Mouse (Mus musculus) intestine, embryonic 15.5 days (tissue): Measurements from ENCODE around the gene Trim65. TPM values are rescaled to one million over a fixed set of nuclear protein-coding genes. Genes with fewer than 3 reads are reported as not detected.
A peak's percentile ranks its signal among the peaks of the same experiment; 100 is the strongest.

Experiments used
- ATAC-seq: fragments of 200-750 bp; cut with Nextera tagmentation; 2 replicates; pipeline ENCODE4 v1.8.0; 2017; ENCODE audit warnings: moderate TSS enrichment, moderate library complexity
- H3K27ac ChIP-seq: fragments of 300-500 bp; sonication (generic); 2 replicates; pipeline ENCODE4 v1.5.1; 2015; ENCODE audit warnings: mild to moderate bottlenecking, inconsistent platforms
- H3K27me3 ChIP-seq: fragments of 300-500 bp; sonication (generic); replicated peaks from 2 replicates; pipeline ENCODE4 v1.6.1; 2015; ENCODE audit warnings: inconsistent platforms
- H3K36me3 ChIP-seq: fragments of 300-500 bp; sonication (generic); 2 replicates; pipeline ENCODE4 v1.6.1; 2015; ENCODE audit warnings: inconsistent platforms
- H3K4me1 ChIP-seq: fragments of 300-500 bp; sonication (generic); replicated peaks from 2 replicates; pipeline ENCODE4 v1.6.1; 2015; ENCODE audit warnings: inconsistent platforms
- H3K4me2 ChIP-seq: fragments of 300-500 bp; sonication (generic); replicated peaks from 2 replicates; pipeline ENCODE4 v1.6.1; 2015; ENCODE audit warnings: mild to moderate bottlenecking, inconsistent platforms
- H3K4me3 ChIP-seq: fragments of 300-500 bp; sonication (generic); replicated peaks from 2 replicates; pipeline ENCODE4 v1.5.1; 2015; ENCODE audit warnings: inconsistent platforms
- H3K9ac ChIP-seq: fragments of 300-500 bp; sonication (generic); 2 replicates; pipeline ENCODE4 v1.6.1; 2015; ENCODE audit warnings: inconsistent platforms
- H3K9me3 ChIP-seq: fragments of 300-500 bp; sonication (generic); 2 replicates; pipeline ENCODE4 v1.6.1; 2016; ENCODE audit warnings: inconsistent platforms
- WGBS: fragments of 180-500 bp; shearing (Covaris S2); methylation state at CpG from one replicate; pipeline ENCODE4 v1.1.7; 2015; 5-methylcytosine and 5-hydroxymethylcytosine counted together
- polyA plus RNA-seq: library from polyadenylated mRNA; unstranded; fragments of >200 nt; fragmentation: Nextera tagmentation; extraction: Ambion mirVana; gene quantifications from 2 replicates; pipeline ENCODE4 v1.2.1, GENCODE M21; 2015

Gene Trim65
- polyA plus RNA-seq, 1 experiment from 2014 or later, result 6.4 TPM

- no peak overlapping the region for H3K4me2 ChIP-seq
- no peaks in the 10 kb centered on the region for H3K9me3 ChIP-seq
- 90% methylated on average over 19 of the region's 19 CpGs for WGBS
- H3K9ac ChIP-seq, result no peak overlapping the region
- H3K4me3 ChIP-seq, result no peak overlapping the region
- peaks cover 37% of the 10 kb centered on the region for H3K4me1 ChIP-seq
- no peak overlapping the region for H3K27ac ChIP-seq
- no peak for ATAC-seq
- no peaks in the 10 kb centered on the region for H3K36me3 ChIP-seq
- peaks cover 41% of the 10 kb centered on the region for H3K27me3 ChIP-seq
Measured at GRCm38 (mm10) chr11:116111611-116112203, 19.2 kb downstream of the Trim65 start.

- Histone ChIP-seq H3K4me2 (no peak overlapping the region), H3K36me3 (no peaks in the 10 kb centered on the region), H3K9me3 (no peaks in the 10 kb centered on the region), H3K27me3 (peaks cover 41% of the 10 kb centered on the region), H3K9ac (no peak overlapping the region), H3K27ac (no peak overlapping the region), H3K4me3 (no peak overlapping the region), H3K4me1 (peaks cover 44% of the 10 kb centered on the region)
- WGBS, result 81% methylated on average over 4 of the region's 4 CpGs
- no peak for ATAC-seq
Measured at GRCm38 (mm10) chr11:116111067-116111466, 19.9 kb downstream of the Trim65 start.

- no peaks in the 10 kb centered on the region for H3K36me3 ChIP-seq
- H3K27me3 ChIP-seq, result peaks cover 41% of the 10 kb centered on the region
Measured at GRCm38 (mm10) chr11:116110540-116110939, 20.4 kb downstream of the Trim65 start.

GRCm38 (mm10) chr11:116110131-116110530 lies 20.8 kb downstream of the Trim65 start:
- peak overlapping the region; percentile 56 for H3K4me3 ChIP-seq
- H3K4me2 ChIP-seq, result peak overlapping the region; percentile 88
- H3K27me3 ChIP-seq, result peaks cover 41% of the 10 kb centered on the region
- H3K27ac ChIP-seq, result peak overlapping the region; percentile 48; the same call in 1 of the 2 replicates
- H3K9ac ChIP-seq, result peak overlapping the region; percentile 57
- H3K4me1 ChIP-seq, result peaks cover 47% of the 10 kb centered on the region
- H3K9me3 ChIP-seq, result no peaks in the 10 kb centered on the region
- H3K36me3 ChIP-seq, result no peaks in the 10 kb centered on the region
- peak; percentile 48 for ATAC-seq
- WGBS, result under 1% methylated on average over 35 of the region's 35 CpGs

More at GRCm38 (mm10) chr11:116110540-116110939, 20.4 kb downstream of the Trim65 start:
- peaks cover 47% of the 10 kb centered on the region for H3K4me1 ChIP-seq
- H3K4me2 ChIP-seq, result peak overlapping the region; percentile 88
- no peak for ATAC-seq
- 18% methylated on average over 10 of the region's 10 CpGs for WGBS
- 0 out of 2 replicates have a peak overlapping the region, but pooled peaks have one; percentile 48 for H3K27ac ChIP-seq
- no peaks in the 10 kb centered on the region for H3K9me3 ChIP-seq
- peak overlapping the region; percentile 57 for H3K9ac ChIP-seq
- peak overlapping the region; percentile 56 for H3K4me3 ChIP-seq

- WGBS, result 1% methylated on average over 67 of the region's 70 CpGs
- no peaks in the 10 kb centered on the region for H3K36me3 ChIP-seq
- H3K9ac ChIP-seq, result peak overlapping the region; percentile 57
- peaks cover 41% of the 10 kb centered on the region for H3K27me3 ChIP-seq
- peak overlapping the region; percentile 56 for H3K4me3 ChIP-seq
- peak; percentile 21; the same call in 1 of the 2 replicates for ATAC-seq
- no peaks in the 10 kb centered on the region for H3K9me3 ChIP-seq
- peak overlapping the region; percentile 48; the same call in 1 of the 2 replicates for H3K27ac ChIP-seq
- H3K4me1 ChIP-seq, result peaks cover 49% of the 10 kb centered on the region
- peak overlapping the region; percentile 88 for H3K4me2 ChIP-seq
Measured at GRCm38 (mm10) chr11:116109441-116110081, 21.4 kb downstream of the Trim65 start.

GRCm38 (mm10) chr11:116108464-116109137 lies 22.3 kb downstream of the Trim65 start:
- WGBS, result 15% methylated on average over 23 of the region's 23 CpGs
- H3K27me3 ChIP-seq, result peaks cover 41% of the 10 kb centered on the region

GRCm38 (mm10) chr11:116107777-116108285 lies 23.1 kb downstream of the Trim65 start:
- WGBS, result 37% methylated on average over 19 of the region's 19 CpGs
- peaks cover 41% of the 10 kb centered on the region for H3K27me3 ChIP-seq
- peak overlapping the region; percentile 56 for H3K4me3 ChIP-seq
- H3K4me2 ChIP-seq, result peak overlapping the region; percentile 88
- no peaks in the 10 kb centered on the region for H3K36me3 ChIP-seq
- no peak for ATAC-seq
- peak overlapping the region; percentile 17 for H3K9ac ChIP-seq
- H3K27ac ChIP-seq, result no peak overlapping the region
- H3K9me3 ChIP-seq, result no peaks in the 10 kb centered on the region
- H3K4me1 ChIP-seq, result peaks cover 66% of the 10 kb centered on the region

More at GRCm38 (mm10) chr11:116108464-116109137, 22.3 kb downstream of the Trim65 start:
- peaks cover 58% of the 10 kb centered on the region for H3K4me1 ChIP-seq
- H3K27ac ChIP-seq, result 0 out of 2 replicates have a peak overlapping the region, but pooled peaks have one; percentile 13
- no peaks in the 10 kb centered on the region for H3K9me3 ChIP-seq
- H3K4me3 ChIP-seq, result peak overlapping the region; percentile 56
- 0 out of 2 replicates have a peak overlapping the region, but pooled peaks have one; percentile 17 for H3K9ac ChIP-seq
- no peak for ATAC-seq
- peak overlapping the region; percentile 88 for H3K4me2 ChIP-seq
- H3K36me3 ChIP-seq, result no peaks in the 10 kb centered on the region

GRCm38 (mm10) chr11:116106963-116107776 lies 23.8 kb downstream of the Trim65 start:
- WGBS, result 46% methylated on average over 14 of the region's 14 CpGs
- Histone ChIP-seq H3K27ac (no peak overlapping the region), H3K9me3 (no peaks in the 10 kb centered on the region), H3K9ac (peak overlapping the region; percentile 17; the same call in 1 of the 2 replicates), H3K4me3 (peak overlapping the region; percentile 56; the same call in 1 of the 2 replicates), H3K4me2 (peak overlapping the region; percentile 88), H3K4me1 (peaks cover 70% of the 10 kb centered on the region), H3K27me3 (peaks cover 41% of the 10 kb centered on the region), H3K36me3 (no peaks in the 10 kb centered on the region)
- no peak for ATAC-seq

GRCm38 (mm10) chr11:116106154-116106962 lies 24.6 kb downstream of the Trim65 start:
- Histone ChIP-seq H3K4me3 (no peak overlapping the region), H3K9ac (peak overlapping the region; percentile 23; the same call in 1 of the 2 replicates), H3K36me3 (no peaks in the 10 kb centered on the region), H3K4me2 (peak overlapping the region; percentile 52), H3K27ac (no peak overlapping the region), H3K9me3 (no peaks in the 10 kb centered on the region), H3K4me1 (peaks cover 78% of the 10 kb centered on the region), H3K27me3 (peaks cover 41% of the 10 kb centered on the region)
- 29% methylated on average over 32 of the region's 32 CpGs for WGBS
- ATAC-seq, result peak; percentile 5; the same call in 1 of the 2 replicates

- Histone ChIP-seq H3K4me2 (no peak overlapping the region), H3K9me3 (no peaks in the 10 kb centered on the region), H3K4me1 (peaks cover 86% of the 10 kb centered on the region), H3K4me3 (no peak overlapping the region), H3K27me3 (peaks cover 32% of the 10 kb centered on the region), H3K36me3 (no peaks in the 10 kb centered on the region), H3K27ac (no peak overlapping the region), H3K9ac (no peak overlapping the region)
- no peak for ATAC-seq
- WGBS, result 90% methylated on average over 2 of the region's 2 CpGs
Measured at GRCm38 (mm10) chr11:116105065-116105464, 25.9 kb downstream of the Trim65 start.
